Mouse (Mus musculus): ENCODE measurements around the gene Ell.
A peak's percentile ranks its signal among the peaks of the same experiment; 100 is the strongest.

The Ell gene

DNA sequence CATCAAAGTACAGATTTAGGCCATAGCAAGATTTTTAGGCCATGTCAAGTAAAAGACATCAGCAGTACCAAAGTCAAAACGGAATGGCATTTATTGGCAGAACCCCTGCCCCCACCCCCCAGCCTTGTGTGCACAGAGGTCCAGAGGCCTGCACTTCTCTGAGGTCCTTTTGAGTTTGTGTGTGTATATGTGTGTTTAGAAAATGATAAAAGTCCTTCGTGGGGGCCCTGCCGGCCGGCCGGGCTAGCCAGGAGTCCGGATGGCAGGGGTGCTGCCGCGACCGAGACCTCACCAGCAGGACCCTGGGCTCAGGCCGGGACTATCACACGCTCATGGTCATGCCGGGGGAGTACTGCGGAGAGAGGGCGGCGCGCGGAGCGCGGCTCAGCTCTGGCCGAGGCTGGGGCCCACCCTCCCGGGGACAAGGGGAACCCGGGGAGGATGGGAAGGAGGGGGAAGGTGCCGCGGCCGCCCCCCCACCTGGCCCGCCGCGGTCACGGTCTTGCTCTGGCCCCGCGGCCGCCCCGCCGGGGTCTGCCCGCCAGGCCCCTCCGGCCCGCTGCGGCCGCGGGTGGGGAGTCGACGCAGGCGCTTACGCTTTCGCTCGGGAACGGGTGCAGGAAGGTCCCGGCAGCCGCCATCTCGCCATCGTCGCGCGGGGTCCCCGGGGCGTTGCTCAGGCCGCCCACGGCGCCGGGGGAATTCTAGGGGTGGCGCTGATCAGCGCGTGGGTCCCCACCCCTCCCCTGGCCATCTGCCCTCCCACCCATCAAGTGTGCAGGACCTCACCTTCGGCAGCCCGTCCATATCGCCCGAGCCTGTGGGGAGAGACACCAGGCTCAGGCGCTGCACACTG lies 58.4 kb downstream of the Ell start:
- peak; percentile 55 for DNase-seq (ENCODE audit: extremely low spot score, low spot score)

DNA sequence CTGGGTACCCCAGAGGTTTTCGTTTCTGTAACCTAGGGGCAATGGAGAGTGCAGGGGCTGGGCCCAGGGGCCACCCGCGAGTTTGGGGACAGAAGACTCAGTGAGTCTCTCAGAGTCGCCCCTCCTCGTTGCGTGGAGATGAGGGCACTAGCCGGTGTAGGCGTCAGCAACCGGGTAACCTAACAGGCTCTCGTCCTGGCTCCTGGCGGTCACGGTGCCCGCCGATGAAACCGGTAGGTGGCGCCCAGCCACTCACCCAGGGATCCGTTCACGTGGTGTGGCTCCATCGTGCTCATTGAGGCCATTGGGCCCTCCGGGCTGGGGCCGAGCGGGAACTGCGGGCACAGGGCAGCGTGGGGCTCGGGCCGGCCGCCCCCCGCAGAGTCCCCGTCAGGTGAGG lies 59.0 kb downstream of the Ell start:
- DNase-seq (ENCODE audit: extremely low spot score, low spot score) = peak; percentile 89

DNA sequence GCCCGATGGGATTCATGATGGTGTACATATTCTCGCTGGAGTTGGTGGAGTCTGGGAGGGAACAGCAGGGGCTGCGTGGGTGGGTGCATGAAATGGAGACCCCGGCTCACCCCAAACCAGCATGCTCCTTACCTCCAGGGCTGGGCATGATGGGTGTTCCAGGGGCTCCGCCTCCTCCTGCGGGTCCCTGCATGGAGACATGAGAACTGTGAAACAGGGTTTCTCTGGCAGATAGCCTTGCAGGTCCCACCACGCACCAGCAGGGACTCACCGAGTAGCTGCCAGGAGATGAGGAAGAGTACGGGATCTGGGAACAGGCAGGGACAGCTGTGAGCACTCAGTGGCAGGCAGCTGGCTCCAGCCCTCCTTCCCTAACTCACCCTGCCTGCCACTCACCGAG lies 59.5 kb downstream of the Ell start:
- DNase-seq (ENCODE audit: extremely low spot score, low spot score) = no peak

DNA sequence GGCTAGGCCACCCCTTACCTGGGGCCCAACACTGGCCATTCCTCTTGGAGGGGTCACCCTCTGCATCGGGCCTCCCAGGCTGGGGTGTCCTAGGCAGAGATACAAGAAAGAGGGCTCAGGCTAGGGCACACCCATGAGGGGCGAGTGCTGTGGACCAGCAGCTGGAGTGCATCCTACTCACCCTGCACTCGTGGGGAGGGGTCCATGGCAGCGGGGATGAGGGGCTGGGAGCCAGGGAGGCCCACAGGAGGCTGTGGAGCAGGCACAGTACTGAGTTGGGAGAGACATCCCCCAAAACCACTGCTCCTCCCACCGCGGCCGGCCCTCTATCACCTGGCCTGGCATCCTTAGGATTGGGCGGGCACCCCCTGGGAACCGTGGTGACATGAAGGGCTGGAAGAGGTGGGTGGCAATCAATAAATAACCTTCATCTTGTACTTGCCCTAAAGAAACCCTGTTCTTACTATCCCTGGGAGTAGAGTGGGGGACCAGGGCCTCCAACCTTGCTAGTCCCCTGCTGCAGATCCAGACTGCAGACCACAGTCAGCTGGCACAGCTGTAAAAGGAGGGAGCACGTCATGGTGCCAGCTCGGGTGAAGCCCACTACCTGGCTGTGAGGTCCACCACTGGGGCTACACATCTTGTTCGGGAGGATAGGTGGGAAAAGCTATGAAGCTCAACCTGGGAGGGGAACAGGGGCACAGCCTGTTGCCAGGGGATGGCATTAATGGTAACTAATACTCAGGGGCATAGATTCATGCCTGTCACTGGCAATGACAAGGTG lies 60.4 kb downstream of the Ell start:
- DNase-seq (ENCODE audit: extremely low spot score, low spot score) = no peak

DNA sequence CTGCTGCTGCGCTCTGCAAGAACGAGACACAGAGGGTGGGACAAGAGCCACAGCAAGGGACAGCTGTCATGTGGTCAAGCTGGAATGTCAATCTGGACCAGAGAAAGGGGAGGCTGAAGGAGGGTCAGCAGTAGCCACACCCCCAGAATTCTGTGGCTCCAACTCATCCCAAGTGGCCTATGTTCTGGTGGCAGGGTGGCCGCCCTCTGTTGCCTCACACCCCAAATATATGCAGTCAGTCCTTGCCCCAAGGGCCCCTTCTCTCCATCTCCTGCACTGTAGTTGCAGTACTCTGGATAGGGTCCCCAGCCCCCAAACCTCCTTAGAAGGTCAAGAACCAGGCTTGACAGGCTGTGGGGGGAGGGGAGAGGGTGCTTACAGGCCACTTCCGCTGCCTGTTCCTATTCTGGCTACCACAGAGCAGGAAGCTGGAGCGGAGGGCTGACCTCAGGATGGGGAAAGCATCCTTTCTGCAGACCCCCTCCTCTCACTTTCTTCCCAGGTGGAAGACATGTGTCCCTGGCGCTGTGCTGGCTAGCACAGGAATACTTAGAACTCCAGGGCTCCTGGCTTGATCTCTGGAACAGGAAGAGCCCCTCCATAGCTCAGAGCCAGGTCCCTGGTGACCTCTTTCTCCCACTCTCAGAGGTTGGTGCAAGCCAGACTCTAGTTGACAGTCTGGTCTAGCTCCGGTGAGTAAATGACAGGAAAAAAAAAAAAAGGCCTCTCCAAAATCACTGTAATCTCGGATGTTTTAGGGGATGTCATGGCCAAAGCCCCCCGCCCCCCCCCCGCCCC lies 61.4 kb downstream of the Ell start:
- DNase-seq (ENCODE audit: extremely low spot score, low spot score) = peak; percentile 61

DNA sequence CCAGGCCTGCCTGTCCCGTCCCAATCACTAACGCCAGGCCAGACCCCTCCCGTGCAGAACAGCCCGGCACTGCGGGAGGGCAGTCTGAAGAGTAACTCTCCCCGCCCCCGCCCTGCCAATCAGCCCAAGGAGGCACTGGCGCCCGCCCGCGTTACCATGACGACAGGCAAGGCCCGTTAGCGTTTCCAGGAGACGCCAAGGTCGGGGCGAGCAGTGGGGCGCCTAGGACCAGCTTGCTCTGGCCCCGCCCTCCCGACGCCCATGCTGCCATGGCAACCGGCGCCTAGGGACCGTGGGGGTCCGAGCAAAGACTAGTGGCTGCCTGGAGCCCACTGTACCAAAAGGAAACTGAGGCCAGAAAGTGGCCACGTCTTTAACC lies 62.0 kb downstream of the Ell start:
- peak; percentile 98 for DNase-seq (ENCODE audit: extremely low spot score, low spot score)

DNA sequence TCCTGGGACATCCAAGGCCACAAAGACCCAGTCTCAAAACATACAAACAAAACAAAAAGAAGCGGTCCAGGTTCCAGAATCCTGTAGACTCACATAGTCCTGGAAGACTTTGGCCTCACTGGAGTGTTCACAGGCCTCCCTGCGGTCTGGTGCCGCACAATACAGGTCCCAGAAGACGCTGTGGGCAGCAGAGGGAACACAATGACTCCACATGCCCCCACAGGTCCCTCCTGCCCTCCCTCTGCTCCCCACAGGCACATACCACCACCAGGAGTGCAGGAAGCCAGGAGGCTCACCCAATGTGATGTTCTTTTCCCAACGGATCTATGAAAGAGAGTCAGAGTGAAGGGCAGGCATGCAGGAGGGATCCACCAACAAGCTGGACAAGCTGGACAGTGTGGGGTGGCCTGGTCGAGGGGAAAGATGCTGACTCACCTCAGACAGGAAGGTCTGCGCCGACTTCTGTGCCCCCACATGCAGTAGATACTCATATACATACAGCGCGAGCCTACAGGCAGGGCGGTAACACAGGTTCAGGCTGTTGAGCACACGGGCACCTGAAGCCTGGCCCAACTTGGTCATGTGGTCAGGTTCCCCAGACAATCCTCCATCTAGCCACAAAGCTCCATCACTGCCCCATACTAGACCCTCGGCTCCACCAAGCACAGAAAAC lies 63.0 kb downstream of the Ell start:
- no peak for DNase-seq (ENCODE audit: extremely low spot score, low spot score)

DNA sequence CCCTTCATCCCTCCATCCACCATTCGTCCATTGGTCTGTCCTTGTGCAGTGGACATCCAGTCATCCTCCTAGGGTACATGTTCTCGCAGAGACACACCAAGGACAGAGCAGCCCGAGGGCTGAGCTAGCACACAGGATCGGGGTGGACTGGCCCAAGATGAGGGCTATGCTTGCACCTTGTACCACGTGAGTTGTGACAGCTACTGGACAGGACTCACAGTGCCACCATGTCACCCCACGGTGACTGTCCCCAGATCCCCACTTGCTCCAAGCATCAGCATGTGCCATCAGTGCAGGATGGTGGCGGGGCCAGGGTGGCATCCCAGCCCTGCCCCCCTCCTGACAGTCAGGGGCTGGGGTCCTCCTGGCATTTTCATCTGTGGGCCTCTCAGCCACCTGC lies 65.3 kb downstream of the Ell start:
- DNase-seq (ENCODE audit: extremely low spot score, low spot score) = no peak

DNA sequence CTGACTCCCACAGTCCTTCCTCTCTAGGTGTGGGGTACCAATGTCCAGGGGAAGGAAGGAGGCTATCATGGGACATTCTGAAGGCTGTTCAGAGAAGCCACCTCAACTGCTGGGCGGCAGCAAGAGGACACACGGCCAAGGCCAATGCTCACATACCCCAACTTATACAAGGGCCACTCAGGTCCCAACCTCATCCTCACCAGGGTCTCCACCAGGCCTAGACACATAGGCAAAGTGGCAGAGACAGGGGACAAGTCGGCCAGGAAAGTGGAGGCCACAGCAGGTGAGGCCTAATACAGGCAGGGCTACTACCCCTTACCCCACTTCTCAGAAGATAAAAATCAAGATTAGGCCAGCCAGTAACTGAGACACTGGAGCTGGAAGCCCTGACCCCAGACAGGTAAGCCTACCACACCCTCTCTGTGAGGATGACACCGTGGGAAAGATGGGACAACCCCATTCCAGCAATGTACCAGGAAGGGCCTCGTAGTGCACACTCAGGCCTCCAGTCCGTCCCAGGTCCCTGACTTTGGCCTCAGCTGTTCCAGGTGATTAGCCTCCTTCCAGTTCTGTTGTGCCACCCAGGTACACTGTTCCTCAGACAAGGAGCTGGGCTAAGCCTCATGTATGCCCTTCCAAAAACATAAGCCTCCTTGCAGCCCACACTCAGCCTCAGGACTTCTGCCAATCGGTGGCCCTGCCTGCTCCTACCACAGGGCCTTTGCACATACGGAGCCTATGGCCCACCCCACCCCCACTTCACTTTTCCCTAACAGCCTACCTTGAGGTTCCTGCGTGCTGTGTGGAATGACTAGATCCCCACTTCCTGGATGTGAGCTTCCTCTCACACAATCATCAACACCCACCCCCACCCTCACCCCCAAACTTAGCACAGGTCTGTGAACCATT lies 66.9 kb downstream of the Ell start:
- DNase-seq (ENCODE audit: extremely low spot score, low spot score) = no peak

DNA sequence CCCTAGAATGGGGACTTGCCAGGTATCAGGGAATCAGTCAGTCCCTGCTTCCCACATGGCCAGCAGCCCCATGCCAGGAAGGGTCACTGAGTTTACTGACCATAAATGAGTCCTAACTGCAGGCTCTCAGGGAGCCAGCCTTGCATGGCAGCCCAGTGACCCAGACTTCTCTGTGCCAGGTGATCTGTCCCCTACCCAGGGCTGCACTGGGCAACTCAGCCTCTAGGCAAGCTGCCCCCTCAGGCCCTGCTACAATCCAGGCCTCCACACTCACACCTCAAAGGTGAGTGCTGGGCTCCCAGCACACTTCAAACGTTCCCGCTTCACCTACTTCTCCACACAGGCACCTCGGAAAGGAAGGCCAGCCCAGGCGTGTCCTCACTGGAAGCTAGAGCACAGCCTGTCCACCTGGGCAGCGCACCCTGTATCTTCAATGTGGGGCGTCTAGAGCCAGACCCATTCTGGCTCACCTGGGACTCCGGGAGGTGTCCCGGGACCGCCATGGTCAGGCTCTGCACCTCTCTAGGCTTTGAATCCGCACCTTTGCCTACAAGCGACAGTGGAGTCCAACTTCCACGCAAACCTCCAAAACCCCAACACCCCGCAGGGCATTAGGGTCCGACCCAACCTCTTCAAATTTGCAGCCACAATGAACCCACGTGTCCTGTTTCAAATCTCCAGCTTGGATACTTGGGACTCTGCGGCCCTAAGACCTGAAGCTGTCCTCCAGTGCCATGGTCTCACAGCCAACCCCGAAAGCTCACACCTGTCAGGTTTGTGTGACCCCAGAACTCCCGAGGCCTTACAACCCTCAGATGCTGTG lies 67.7 kb downstream of the Ell start:
- DNase-seq (ENCODE audit: extremely low spot score, low spot score) = no peak

DNA sequence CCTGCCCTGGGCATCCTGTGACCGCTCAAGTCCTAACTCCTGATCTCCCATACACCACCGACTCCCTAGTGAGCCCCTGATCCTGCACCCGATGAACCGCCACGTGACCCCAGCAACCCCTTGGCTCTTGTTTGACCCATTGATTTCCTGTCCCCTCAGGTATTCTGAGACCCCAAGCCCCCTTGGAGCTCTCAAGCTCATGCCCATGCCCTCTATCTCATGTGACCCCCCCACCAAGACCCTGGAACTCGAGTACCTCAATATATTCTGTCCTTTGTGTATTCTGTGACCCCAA lies 68.3 kb downstream of the Ell start:
- DNase-seq (ENCODE audit: extremely low spot score, low spot score) = peak; percentile 29

DNA sequence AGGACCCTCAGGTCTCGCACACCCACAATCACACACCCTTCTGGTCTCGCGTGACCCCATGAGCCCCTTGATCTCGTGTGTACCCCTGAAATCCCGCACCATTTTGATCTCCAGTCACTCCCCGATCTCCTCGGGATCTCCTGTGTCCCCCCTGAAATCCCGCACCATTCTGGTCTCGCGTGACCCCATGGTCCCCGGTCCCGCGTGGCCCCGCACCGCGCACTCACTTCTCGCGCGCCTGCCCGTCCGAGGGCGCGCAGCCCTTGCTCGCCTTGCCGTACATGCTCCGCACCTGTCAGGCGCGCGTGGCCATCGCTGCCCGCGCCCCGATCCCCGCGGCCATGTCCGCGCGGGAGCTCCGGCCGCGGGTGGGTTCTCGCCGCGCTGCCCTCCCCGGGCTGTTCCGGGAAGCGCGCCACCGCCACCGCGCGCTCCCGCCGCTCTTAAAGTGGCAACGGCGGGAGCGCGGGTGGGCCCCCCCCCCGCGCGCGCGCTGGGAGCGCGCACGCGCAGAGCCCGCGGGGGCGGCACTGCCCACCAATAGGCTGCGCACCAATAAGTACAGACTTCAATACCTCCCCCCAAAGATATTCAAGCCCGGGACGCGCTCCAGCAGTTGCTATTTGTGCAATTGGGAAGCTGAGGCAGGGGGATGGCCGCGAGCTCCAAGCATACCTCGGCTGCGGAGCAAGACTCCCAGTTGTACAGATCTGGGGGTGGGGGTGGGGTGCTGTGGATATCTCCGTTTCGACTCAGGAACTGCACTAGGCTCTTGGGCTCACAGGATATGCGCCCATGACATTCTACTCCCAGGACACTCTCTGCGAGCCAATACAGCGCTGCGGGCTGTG lies 68.9 kb downstream of the Ell start:
- peak; percentile 69 for DNase-seq (ENCODE audit: extremely low spot score, low spot score)

DNA sequence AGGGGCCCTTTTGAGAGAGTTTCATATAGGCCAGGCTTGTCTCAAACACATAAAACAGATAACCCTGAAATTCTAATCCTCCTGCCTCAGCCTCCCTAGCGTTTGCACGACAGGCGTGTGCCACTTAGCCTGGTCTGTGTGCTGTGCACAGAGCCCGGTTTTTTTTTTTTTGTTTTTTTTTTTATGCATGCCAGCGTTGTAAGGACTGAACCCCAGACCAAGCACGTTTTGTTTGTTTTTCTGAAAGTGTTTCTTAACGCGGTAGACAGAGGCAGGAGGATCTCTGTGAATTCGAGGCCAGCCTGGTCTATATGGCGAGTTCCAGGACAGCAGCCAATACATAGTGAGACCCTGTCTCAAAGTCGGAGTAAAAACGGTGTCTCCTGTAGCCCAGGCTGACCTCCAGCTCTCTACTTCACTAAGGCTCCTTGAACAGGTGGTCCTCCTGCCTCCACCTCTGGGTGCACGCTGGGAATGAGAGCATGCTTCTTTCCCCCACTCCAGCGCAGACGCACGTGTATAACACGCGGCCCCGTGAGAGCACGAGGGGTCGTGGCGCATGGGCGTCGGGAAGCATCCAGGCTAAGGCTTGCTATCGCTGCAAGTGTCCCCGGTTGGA lies 69.6 kb downstream of the Ell start, which contains the start of gene Ssbp4:
TSS of gene Ssbp4 (minus strand) at position 124 of the 619 bp plus-strand sequence.
- no peak for DNase-seq (ENCODE audit: extremely low spot score, low spot score)

DNA sequence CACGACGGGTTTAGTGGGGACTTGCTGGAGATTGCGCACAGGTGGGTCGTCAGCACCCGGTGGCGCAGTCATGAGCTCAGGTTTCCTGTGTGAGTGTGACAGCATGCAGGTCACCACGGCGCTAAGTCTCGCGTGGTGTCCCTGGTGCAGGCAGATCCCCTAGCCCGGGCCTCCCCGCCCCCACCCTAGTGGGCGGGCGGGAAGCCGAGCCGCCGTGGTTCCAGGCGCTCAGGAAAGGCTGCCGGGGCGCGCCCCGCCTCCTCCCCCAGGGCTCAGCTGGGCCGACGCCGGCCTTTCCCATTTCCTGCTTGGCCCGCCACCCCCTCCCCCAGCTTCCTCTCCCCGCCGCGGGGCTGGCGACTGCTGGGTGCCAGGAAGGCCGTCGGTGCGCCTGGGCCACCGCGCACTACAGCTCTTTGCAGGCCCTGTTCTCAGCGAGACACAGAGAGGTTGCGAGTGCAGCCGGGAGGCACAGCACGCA lies 70.2 kb downstream of the Ell start:
- peak; percentile 86 for DNase-seq (ENCODE audit: extremely low spot score, low spot score)

DNA sequence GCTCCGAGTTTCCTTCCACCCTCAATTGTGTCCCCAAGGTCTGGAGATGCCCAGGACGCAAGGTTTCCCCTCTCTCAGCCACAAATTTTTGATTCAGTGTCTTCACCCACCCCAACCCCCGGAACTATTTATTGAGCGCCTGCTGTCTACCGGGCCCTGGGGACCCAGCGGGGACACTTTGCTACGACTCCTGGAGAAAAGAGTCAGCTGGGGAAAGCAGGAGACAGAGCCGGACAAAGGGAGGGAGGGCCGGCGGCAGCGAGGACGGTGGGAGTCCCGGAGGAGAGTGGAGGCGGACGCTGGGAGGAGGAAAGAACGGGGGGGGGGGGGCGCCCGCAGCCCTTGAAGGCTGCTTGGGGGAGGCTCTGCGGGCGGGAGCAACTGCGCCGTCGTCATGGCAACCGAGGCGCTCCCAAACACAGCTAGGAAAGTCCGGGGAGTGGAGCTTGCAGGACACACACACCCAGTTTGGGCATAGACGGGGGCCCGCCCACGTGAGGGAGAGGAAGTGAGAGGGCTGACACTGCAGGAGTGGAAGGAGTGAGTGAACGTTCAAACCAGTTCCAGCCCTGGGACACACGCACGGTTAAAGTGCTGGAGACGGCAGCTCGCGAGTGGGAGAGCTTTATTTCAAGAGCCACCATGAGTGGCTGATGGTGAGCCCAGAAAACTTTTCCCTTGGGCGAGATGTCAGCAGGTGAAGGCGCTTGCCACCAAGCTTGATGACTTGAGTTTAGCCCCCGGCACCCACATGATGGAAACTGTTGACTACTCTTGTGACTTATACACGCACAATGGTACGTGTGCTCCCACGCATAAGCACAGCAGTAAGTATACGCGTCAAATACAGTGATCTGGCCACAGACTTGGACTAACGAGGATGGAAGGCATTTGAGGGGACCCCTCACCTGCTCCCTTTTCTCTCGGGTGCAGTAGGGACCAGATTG lies 70.9 kb downstream of the Ell start:
- peak; percentile 88 for DNase-seq (ENCODE audit: extremely low spot score, low spot score)

DNA sequence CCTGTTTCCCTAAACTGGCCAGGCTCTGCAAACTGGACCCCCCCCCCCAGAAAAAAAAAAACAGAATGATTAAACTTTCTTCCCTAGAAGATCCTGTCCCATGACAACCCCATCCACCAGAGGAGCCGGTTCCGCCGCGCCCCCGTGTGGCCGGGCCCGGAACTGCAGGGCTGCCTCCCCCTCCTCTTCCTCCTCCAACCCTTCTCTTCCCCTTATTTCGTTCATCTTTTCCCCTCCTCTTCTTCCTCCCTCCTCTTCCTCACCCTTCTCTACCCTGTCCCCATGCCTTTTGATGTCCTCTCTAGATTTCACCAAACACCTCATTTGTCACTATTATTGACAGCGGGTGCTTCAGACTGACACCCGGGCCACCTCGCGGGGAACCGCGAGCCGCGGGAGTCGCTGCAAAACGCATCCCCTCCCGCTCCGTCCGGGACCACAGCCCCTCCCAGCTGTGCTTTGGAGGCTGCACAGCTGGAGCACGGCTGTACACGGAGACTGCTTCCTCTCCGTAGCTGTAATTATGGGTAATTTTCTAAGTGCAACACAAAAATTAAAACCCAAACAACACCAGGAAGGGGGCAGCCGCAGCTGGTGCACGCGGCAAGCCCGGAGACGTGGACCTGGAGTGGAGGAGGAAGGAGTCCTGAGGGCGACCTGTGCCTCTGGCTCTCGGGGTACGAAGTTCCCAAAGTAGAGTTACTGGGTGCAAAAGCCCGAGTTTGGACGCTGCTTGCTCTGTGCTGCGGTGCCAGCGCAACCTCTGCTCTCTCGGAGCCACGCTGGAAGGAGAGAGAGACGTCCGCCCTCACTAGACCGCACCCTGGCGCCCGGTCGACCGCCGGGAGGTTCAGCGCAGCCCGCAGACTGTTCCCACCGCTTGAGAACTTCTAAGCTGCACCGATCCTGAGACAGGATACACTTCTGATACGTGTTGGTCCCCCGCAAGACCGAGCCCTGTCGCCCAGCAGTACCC lies 71.8 kb downstream of the Ell start:
- DNase-seq (ENCODE audit: extremely low spot score, low spot score) = peak; percentile 95

Measured in neural tube, embryonic 10.5 days (tissue).